Comparison of ENCODE assay signal across 11 mouse cellular contexts in the genomic region with DNA sequence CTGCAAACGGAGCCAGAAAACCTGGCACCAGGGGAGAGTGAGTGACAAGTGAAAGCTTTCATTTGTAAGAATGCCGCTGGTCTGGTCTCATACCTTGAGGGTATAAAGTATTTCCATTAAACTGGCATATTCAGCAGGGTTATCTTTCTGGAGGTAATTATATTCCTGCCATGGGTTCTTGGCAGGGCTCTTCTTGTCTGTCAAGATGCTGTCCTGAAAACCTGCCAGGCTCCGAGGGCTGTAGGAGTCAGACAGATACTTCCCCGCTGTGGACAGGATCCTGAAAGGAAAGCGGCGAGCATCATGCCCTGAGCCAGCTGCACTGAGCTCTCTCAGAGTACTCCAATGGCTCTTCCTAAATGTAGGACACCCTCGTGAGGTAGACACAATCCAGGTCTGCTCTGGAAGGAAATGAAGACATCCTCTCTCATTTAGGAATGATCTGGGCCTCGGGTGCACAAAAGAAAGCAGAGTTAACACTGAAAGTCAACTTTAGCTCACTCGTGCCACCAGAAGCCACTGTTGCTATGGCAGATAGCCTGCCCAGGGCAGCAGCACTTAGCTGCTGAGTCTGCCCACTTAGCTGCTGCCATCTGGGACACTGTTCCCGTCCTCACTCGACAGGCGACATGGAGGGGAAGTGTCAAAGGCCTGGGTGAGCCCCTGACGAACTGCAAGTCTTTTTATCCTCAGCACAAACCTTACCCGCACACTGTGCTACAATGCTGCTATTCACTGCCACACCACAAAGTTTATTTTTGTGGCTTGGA. TPM values are rescaled to one million over a fixed set of nuclear protein-coding genes. Genes with fewer than 3 reads are reported as not detected.
A peak's percentile ranks its signal among the peaks of the same experiment; 100 is the strongest.
DNase-seq lines count a peak whose midpoint lies in the region; ATAC-seq and TF ChIP-seq lines count a peak whose summit lies in the region.
"Had no signal": no experiment of that assay in that cellular context is flagged by ENCODE, and none has a peak within 500 bp of the region (broad histone marks: within the 10 kb centered on the region; RNA-seq: fewer than 3 reads in every experiment).

No protein-coding gene starts in this region.

- H3K27me3 ChIP-seq in kidney, postnatal 0 days (ENCODE audit: insufficient read depth, low read length) = no peaks in the 10 kb centered on the region
- H3K27me3 ChIP-seq: embryonic facial prominence, embryonic 15.5 days; liver, embryonic 13.5 days had no signal

- TF ChIP-seq CTCF in kidney, postnatal 0 days (IDR thresholded peaks at IDR 0.05; ENCODE audit: low read depth) = no peak

- H3K4me1 ChIP-seq in kidney, postnatal 0 days (replicated peaks; ENCODE audit: insufficient read depth, low read length) = no peaks in the 10 kb centered on the region

- no peak for DNase-seq in frontal cortex, postnatal 10 days (ENCODE audit: low spot score in 2 of 2)
- no peak for DNase-seq in kidney, postnatal 0 days (ENCODE audit: low spot score)
- no peak for DNase-seq in kidney, postnatal 10 days
- peak; percentile 47 for DNase-seq in MN1 (ENCODE audit: low spot score)
- peak; percentile 92 for DNase-seq in cerebellum, postnatal 14 days
- no peak for DNase-seq in ovary, postnatal 14 days (ENCODE audit: low spot score)
- DNase-seq: gastrocnemius, postnatal 36 days; liver, embryonic 13.5 days had no signal

- H3K36me3 ChIP-seq in kidney, postnatal 0 days (ENCODE audit: insufficient read depth, low read length) = 0 out of 2 replicates have a peak, but pooled peaks cover 3% of the 10 kb centered on the region

- no peak overlapping the region for H3K4me2 ChIP-seq in kidney, postnatal 0 days (ENCODE audit: low read length)
- H3K4me2 ChIP-seq: embryonic facial prominence, embryonic 15.5 days; liver, embryonic 13.5 days had no signal

- no peak overlapping the region for H3K4me3 ChIP-seq in kidney, postnatal 0 days (replicated peaks; ENCODE audit: low read depth, low read length)
- H3K4me3 ChIP-seq: embryonic facial prominence, embryonic 15.5 days; liver, embryonic 13.5 days had no signal

- peak overlapping the region; percentile 64 for H3K27ac ChIP-seq in kidney, postnatal 0 days
- H3K27ac ChIP-seq: embryonic facial prominence, embryonic 15.5 days; liver, embryonic 13.5 days had no signal

- peak; percentile 45 for ATAC-seq in frontal cortex, adult (ENCODE audit: low TSS enrichment)
- no peak for ATAC-seq in kidney, postnatal 0 days (replicated peaks; ENCODE audit: low FRiP score, low read depth)
- no peak for ATAC-seq in erythroid progenitor cell, adult 5-6 weeks (replicated peaks; ENCODE audit: low FRiP score, poor library complexity, severe bottlenecking)

- H3K9me3 ChIP-seq in kidney, postnatal 0 days (replicated peaks; ENCODE audit: low read length) = no peaks in the 10 kb centered on the region
- H3K9me3 ChIP-seq: embryonic facial prominence, embryonic 15.5 days; liver, embryonic 13.5 days had no signal

- no peak overlapping the region for H3K9ac ChIP-seq in kidney, postnatal 0 days (ENCODE audit: low read depth, low read length)
- H3K9ac ChIP-seq: embryonic facial prominence, embryonic 15.5 days; liver, embryonic 13.5 days had no signal

- 68% methylated on average over 14 of the region's 14 CpGs for WGBS in kidney, postnatal 0 days

RNA-seq across cellular contexts. Expression of gene Cog7, which starts 44.5 kb away (rescaled TPM):
- polyA plus RNA-seq in kidney, postnatal 0 days (2015; fragmentation: Nextera tagmentation; extraction: Ambion mirVana) = 11.6 and 14.8 TPM in 2 replicates
- total RNA-seq in erythroid progenitor cell, adult 5-6 weeks (2015; ENCODE audit: low replicate concordance) = 4.2 and 6.1 TPM in 2 replicates
- total RNA-seq in erythroid progenitor cell, adult 5-6 weeks (2017; ENCODE audit: low replicate concordance) = 1.7 and 4.4 TPM in 2 replicates

Comparison
In these comparisons a context has a peak if more than half of its experiments do, and no peak if none do; other contexts are left out.
1. DNase-seq: peak in MN1 (single experiment) and cerebellum, postnatal 14 days (2 of 2); none in frontal cortex, postnatal 10 days (0 of 2), kidney, postnatal 0 days (single experiment), kidney, postnatal 10 days (single experiment) and ovary, postnatal 14 days (single experiment).